Mouse (Mus musculus) urinary bladder, postnatal 14 days (tissue): Measurements from ENCODE around the gene Paqr7.
A peak's percentile ranks its signal among the peaks of the same experiment; 100 is the strongest.
"Not testable (repeated sequence)": the region's sequence is repeated elsewhere in the genome, so short reads cannot be mapped to it uniquely, and the experiment has no call there.

ENCODE experiments used
- DNase-seq: peaks from one replicate; pipeline ENCODE4 v3.0.0; 2021; ENCODE audit warnings: low spot score

The Paqr7 gene

GRCm38 (mm10) chr4:134473764-134474163 is 22.7 kb upstream of the Paqr7 start:
- DNase-seq, result no peak

GRCm38 (mm10) chr4:134474240-134474639 is 22.3 kb upstream of the Paqr7 start:
- DNase-seq, result no peak

GRCm38 (mm10) chr4:134476899-134477298 is 19.6 kb upstream of the Paqr7 start:
- no peak for DNase-seq

GRCm38 (mm10) chr4:134478031-134478430 is 18.5 kb upstream of the Paqr7 start:
- DNase-seq, result peak; percentile 92

GRCm38 (mm10) chr4:134479839-134480238 is 16.7 kb upstream of the Paqr7 start:
- no peak for DNase-seq

- DNase-seq, result peak; percentile 85
Measured at GRCm38 (mm10) chr4:134480864-134481263, 15.6 kb upstream of the Paqr7 start.

- no peak for DNase-seq
Measured at GRCm38 (mm10) chr4:134481270-134481669, 15.2 kb upstream of the Paqr7 start.

- DNase-seq, result no peak
Measured at GRCm38 (mm10) chr4:134482442-134482841, 14.1 kb upstream of the Paqr7 start.

- DNase-seq, result no peak
Measured at GRCm38 (mm10) chr4:134483078-134483688, 13.3 kb upstream of the Paqr7 start.

GRCm38 (mm10) chr4:134483696-134484095 is 12.8 kb upstream of the Paqr7 start:
- no peak for DNase-seq

GRCm38 (mm10) chr4:134484231-134484630 is 12.3 kb upstream of the Paqr7 start:
- DNase-seq, result no peak

GRCm38 (mm10) chr4:134485151-134485900 is 11.2 kb upstream of the Paqr7 start:
- no peak for DNase-seq

GRCm38 (mm10) chr4:134488211-134488610 is 8.3 kb upstream of the Paqr7 start:
- DNase-seq, result no peak

- DNase-seq, result no peak
Measured at GRCm38 (mm10) chr4:134489986-134490665, 6.4 kb upstream of the Paqr7 start.

- peak; percentile 81 for DNase-seq
Measured at GRCm38 (mm10) chr4:134491716-134492115, 4.8 kb upstream of the Paqr7 start.

- DNase-seq, result not testable (repeated sequence)
Measured at GRCm38 (mm10) chr4:134494161-134494560, 2.3 kb upstream of the Paqr7 start.

GRCm38 (mm10) chr4:134494780-134495545 is 1.5 kb upstream of the Paqr7 start:
- DNase-seq, result no peak

- DNase-seq, result no peak
Measured at GRCm38 (mm10) chr4:134495546-134495923, 962 bp upstream of the Paqr7 start.

- no peak for DNase-seq
Measured at GRCm38 (mm10) chr4:134497223-134497622, 726 bp downstream of the Paqr7 start.

- DNase-seq, result no peak
Measured at GRCm38 (mm10) chr4:134497986-134498731, 1.7 kb downstream of the Paqr7 start.

- DNase-seq, result not testable (repeated sequence)
Measured at GRCm38 (mm10) chr4:134498983-134499382, 2.5 kb downstream of the Paqr7 start.

- DNase-seq, result no peak
Measured at GRCm38 (mm10) chr4:134501095-134501494, 4.6 kb downstream of the Paqr7 start.
